Mouse (Mus musculus) granulocyte monocyte progenitor cell, adult 5-6 weeks (primary cell): ENCODE measurements around the gene Hes1. TPM values are rescaled to one million over a fixed set of nuclear protein-coding genes. Genes with fewer than 3 reads are reported as not detected.
A peak's percentile ranks its signal among the peaks of the same experiment; 100 is the strongest.

ENCODE experiments used
- ATAC-seq: replicated peaks from 2 replicates; pipeline ENCODE4 v1.8.0; 2016; ENCODE audit warnings: mild to moderate bottlenecking, moderate TSS enrichment, inconsistent platforms; ENCODE audit not compliant: poor library complexity, severe bottlenecking
- total RNA-seq, 2 experiments: library from RNA; stranded (forward) in 1 of 2; stranded (reverse) in 1 of 2; fragments of 200-712, 200-1000 nt in 1 of 2; fragments of >200 nt in 1 of 2; fragmentation: Nextera tagmentation in 1 of 2; gene quantifications; 2 replicates each; pipeline ENCODE4 v1.2.3; 2014 to 2017

The Hes1 gene
- total RNA-seq (2014; fragmentation: Nextera tagmentation) (not detected in 2 replicates), total RNA-seq (2017) (not detected in 2 replicates)

- peak; percentile 31 for ATAC-seq
These were observed at the start of gene Hes1 for GRCm38 (mm10) chr16:30063984-30064453. Hes1 (plus strand) TSS chr16:30064384.

- ATAC-seq: peak; percentile 74
These were observed 48.1 kb upstream of the Hes1 start for GRCm38 (mm10) chr16:30016064-30016463.

- no peak for ATAC-seq
These were observed 44.1 kb upstream of the Hes1 start for GRCm38 (mm10) chr16:30020124-30020523.

GRCm38 (mm10) chr16:30022352-30022751 lies 41.8 kb upstream of the Hes1 start:
- no peak for ATAC-seq

- ATAC-seq: peak; percentile 72
These were observed 41.0 kb upstream of the Hes1 start for GRCm38 (mm10) chr16:30022890-30023797.

GRCm38 (mm10) chr16:30024681-30025262 lies 39.4 kb upstream of the Hes1 start:
- peak; percentile 86 for ATAC-seq

GRCm38 (mm10) chr16:30028184-30028583 lies 36.0 kb upstream of the Hes1 start:
- ATAC-seq: no peak

GRCm38 (mm10) chr16:30029264-30030003 lies 34.8 kb upstream of the Hes1 start:
- ATAC-seq: no peak

- ATAC-seq: no peak
These were observed 31.8 kb upstream of the Hes1 start for GRCm38 (mm10) chr16:30032326-30032904.

GRCm38 (mm10) chr16:30033390-30033789 lies 30.8 kb upstream of the Hes1 start:
- ATAC-seq: no peak

GRCm38 (mm10) chr16:30034001-30034400 lies 30.2 kb upstream of the Hes1 start:
- ATAC-seq: no peak

- ATAC-seq: no peak
These were observed 29.7 kb upstream of the Hes1 start for GRCm38 (mm10) chr16:30034521-30034920.

GRCm38 (mm10) chr16:30034979-30035440 lies 29.2 kb upstream of the Hes1 start:
- ATAC-seq: no peak

- no peak for ATAC-seq
These were observed 28.1 kb upstream of the Hes1 start for GRCm38 (mm10) chr16:30036104-30036503.

- peak; percentile 80 for ATAC-seq
These were observed 25.3 kb upstream of the Hes1 start for GRCm38 (mm10) chr16:30038663-30039593.

- no peak for ATAC-seq
These were observed 24.3 kb upstream of the Hes1 start for GRCm38 (mm10) chr16:30039841-30040240.

- ATAC-seq: no peak
These were observed 21.3 kb upstream of the Hes1 start for GRCm38 (mm10) chr16:30042859-30043258.

- ATAC-seq: no peak
These were observed 18.6 kb upstream of the Hes1 start for GRCm38 (mm10) chr16:30045615-30046014.

- peak; percentile 77 for ATAC-seq
These were observed 17.2 kb upstream of the Hes1 start for GRCm38 (mm10) chr16:30047010-30047409.
